Mouse (Mus musculus): ENCODE data around the gene Mdm4.

Gene Mdm4

GRCm38 (mm10) chr1:133030461-133030860, at the start of gene Mdm4:
Gene Mdm4 (minus strand): TSS chr1:133030561.
- DNase-seq (ENCODE audit: low read depth), result no peak

GRCm38 (mm10) chr1:133080079-133080561, 49.8 kb upstream of the Mdm4 start:
- DNase-seq (ENCODE audit: low read depth), result no peak

- no peak for DNase-seq (ENCODE audit: low read depth)
These were observed 49.1 kb upstream of the Mdm4 start for GRCm38 (mm10) chr1:133079509-133079908.

GRCm38 (mm10) chr1:133078338-133078727, 48.0 kb upstream of the Mdm4 start:
- DNase-seq (ENCODE audit: low read depth), result no peak

GRCm38 (mm10) chr1:133077606-133078337, 47.4 kb upstream of the Mdm4 start:
- DNase-seq (ENCODE audit: low read depth), result no peak

- DNase-seq (ENCODE audit: low read depth), result no peak
These were observed 46.5 kb upstream of the Mdm4 start for GRCm38 (mm10) chr1:133076681-133077514.

- no peak for DNase-seq (ENCODE audit: low read depth)
These were observed 45.5 kb upstream of the Mdm4 start for GRCm38 (mm10) chr1:133075651-133076400.

GRCm38 (mm10) chr1:133074541-133074940, 44.2 kb upstream of the Mdm4 start:
- no peak for DNase-seq (ENCODE audit: low read depth)

GRCm38 (mm10) chr1:133073327-133073856, 43.0 kb upstream of the Mdm4 start:
- peak; percentile 58 for DNase-seq (ENCODE audit: low read depth)

GRCm38 (mm10) chr1:133071666-133072381, 41.5 kb upstream of the Mdm4 start:
- DNase-seq (ENCODE audit: low read depth), result no peak

- DNase-seq (ENCODE audit: low read depth), result peak; percentile 42
These were observed 39.8 kb upstream of the Mdm4 start for GRCm38 (mm10) chr1:133070157-133070556.

GRCm38 (mm10) chr1:133069275-133070120, 39.1 kb upstream of the Mdm4 start:
- DNase-seq (ENCODE audit: low read depth), result no peak

GRCm38 (mm10) chr1:133068669-133069274, 38.4 kb upstream of the Mdm4 start:
- DNase-seq (ENCODE audit: low read depth), result no peak

- DNase-seq (ENCODE audit: low read depth), result no peak
These were observed 37.9 kb upstream of the Mdm4 start for GRCm38 (mm10) chr1:133068268-133068667.

- DNase-seq (ENCODE audit: low read depth), result no peak
These were observed 32.8 kb upstream of the Mdm4 start for GRCm38 (mm10) chr1:133063164-133063563.

GRCm38 (mm10) chr1:133060681-133061080, 30.3 kb upstream of the Mdm4 start:
- no peak for DNase-seq (ENCODE audit: low read depth)

- no peak for DNase-seq (ENCODE audit: low read depth)
These were observed 29.2 kb upstream of the Mdm4 start for GRCm38 (mm10) chr1:133059592-133059991.

GRCm38 (mm10) chr1:133057345-133058034, 27.1 kb upstream of the Mdm4 start:
- DNase-seq (ENCODE audit: low read depth), result no peak

GRCm38 (mm10) chr1:133054326-133054725, 24.0 kb upstream of the Mdm4 start:
- no peak for DNase-seq (ENCODE audit: low read depth)
